8 mouse cellular contexts compared by ENCODE assay signal in genomic region chr9:107296501-107296965, GRCm38 (mm10). TPM values are rescaled to one million over a fixed set of nuclear protein-coding genes. Genes with fewer than 3 reads are reported as not detected.
DNase-seq lines count a peak whose midpoint lies in the region; ATAC-seq lines count a peak whose summit lies in the region.

No protein-coding gene starts in this region.

- DNase-seq in WW6 (ENCODE audit: low read depth, low spot score): peak; percentile 77
- DNase-seq in cerebellum, postnatal 4 days (ENCODE audit: low spot score in 2 of 2): peak; percentile 83 to 95
- DNase-seq in gastrocnemius, adult 18-20 months (ENCODE audit: low spot score): peak; percentile 97
- DNase-seq in left cerebral cortex, adult 18-20 months (ENCODE audit: low spot score in 2 of 2): peak; percentile 90 to 92
- DNase-seq in right cerebral cortex, adult 2 months (ENCODE audit: low spot score in 2 of 2): peak; percentile 95 to 97
- DNase-seq in urinary bladder, postnatal 14 days (ENCODE audit: low spot score): peak; percentile 93

- no peaks in the 10 kb centered on the region for H3K27me3 ChIP-seq in hindbrain, embryonic 16.5 days (replicated peaks; ENCODE audit: control insufficient read depth, insufficient read depth, low read length)

- no peaks in the 10 kb centered on the region for H3K79me2 ChIP-seq in macrophage (ENCODE audit: inconsistent target)

- peak overlapping the region; percentile 18; the same call in 1 of the 2 replicates for H3K27ac ChIP-seq in hindbrain, embryonic 16.5 days (ENCODE audit: low read depth, low read length)
- H3K27ac ChIP-seq in macrophage: no peak overlapping the region

- peak; percentile 99 for ATAC-seq in hindbrain, embryonic 16.5 days

- H3K9me3 ChIP-seq in hindbrain, embryonic 16.5 days (ENCODE audit: control insufficient read depth, low read length): no peaks in the 10 kb centered on the region

- peaks cover 8% of the 10 kb centered on the region for H3K4me1 ChIP-seq in hindbrain, embryonic 16.5 days (ENCODE audit: control insufficient read depth, insufficient read depth, low read depth, low read length)

- H3K4me2 ChIP-seq in hindbrain, embryonic 16.5 days (ENCODE audit: low read length): peak overlapping the region; percentile 85

- peak overlapping the region; percentile 61 for H3K4me3 ChIP-seq in hindbrain, embryonic 16.5 days (ENCODE audit: low read length)
- H3K4me3 ChIP-seq in macrophage (ENCODE audit: inconsistent target): peak overlapping the region; percentile 50

- under 1% methylated on average over 31 of the region's 31 CpGs for WGBS in hindbrain, embryonic 16.5 days
- 2% methylated on average over 30 of the region's 31 CpGs for WGBS in macrophage (ENCODE audit: missing documents)

- peaks cover 8% of the 10 kb centered on the region; the same call in 1 of the 2 replicates for H3K36me3 ChIP-seq in hindbrain, embryonic 16.5 days (ENCODE audit: control insufficient read depth, insufficient read depth, low read length)
- no peaks in the 10 kb centered on the region for H3K36me3 ChIP-seq in macrophage (ENCODE audit: inconsistent target)

- peak overlapping the region; percentile 76 for H3K9ac ChIP-seq in hindbrain, embryonic 16.5 days (ENCODE audit: low read depth, low read length)

RNA-seq across cellular contexts. Expression of gene Cish, which starts 0.7 kb away (rescaled TPM):
- 1 to 10 TPM; 6.0 to 6.6 TPM for total RNA-seq in gastrocnemius, adult 18-20 months (2021)
- polyA plus RNA-seq in hindbrain, embryonic 16.5 days (2015; fragmentation: Nextera tagmentation; extraction: Ambion mirVana): 10.9 and 13.7 TPM in 2 replicates
- 1 to 10 TPM; 6.9 to 9.1 TPM for total RNA-seq in left cerebral cortex, adult 18-20 months (2021)
- total RNA-seq in macrophage (2018; cell fraction: chromatin; rRNA removed): 100 to 1,000 TPM in 1 of 26 experiments, 10 to 100 TPM in 9, 1 to 10 TPM in 16; 1.3 to 159 (median 5.1) TPM
- 10 to 100 TPM in 4 of 26 experiments, 1 to 10 TPM in 18, under 1 TPM in 4; 0.51 to 54.5 (median 2.6) TPM for total RNA-seq in macrophage (2018; cell fraction: cytosol; rRNA removed)
- total RNA-seq in macrophage (2018; cell fraction: nucleus; rRNA removed): 100 to 1,000 TPM in 2 of 26 experiments, 10 to 100 TPM in 10, 1 to 10 TPM in 12, under 1 TPM in 2; 0.89 to 189 (median 6.5) TPM
- polyA plus RNA-seq in macrophage (2018): 0.10 to 1.4 TPM (median 0.29 TPM) in 3 replicates

RNA-seq across cellular contexts. Expression of gene Mapkapk3, which starts 6.9 kb away (rescaled TPM):
- total RNA-seq in gastrocnemius, adult 18-20 months (2021): 10 to 100 TPM; 33.6 to 34.8 TPM
- 3.2 TPM in 2 replicates for polyA plus RNA-seq in hindbrain, embryonic 16.5 days (2015; fragmentation: Nextera tagmentation; extraction: Ambion mirVana)
- total RNA-seq in left cerebral cortex, adult 18-20 months (2021): 1 to 10 TPM; 3.3 to 4.3 TPM
- 100 to 1,000 TPM in 25 of 26 experiments, 10 to 100 TPM in 1; 97.6 to 393 (median 163) TPM for total RNA-seq in macrophage (2018; cell fraction: chromatin; rRNA removed)
- total RNA-seq in macrophage (2018; cell fraction: cytosol; rRNA removed): 10 to 100 TPM; 38.9 to 83.3 (median 53.5) TPM
- total RNA-seq in macrophage (2018; cell fraction: nucleus; rRNA removed): 100 to 1,000 TPM in 14 of 26 experiments, 10 to 100 TPM in 12; 53.9 to 268 (median 112) TPM
- 25.7 to 58.4 TPM (median 48.9 TPM) in 3 replicates for polyA plus RNA-seq in macrophage (2018)

RNA-seq across cellular contexts. Expression of gene Hemk1, which starts 41.6 kb away (rescaled TPM):
- total RNA-seq in gastrocnemius, adult 18-20 months (2021): 10 to 100 TPM; 11.8 to 13.3 TPM
- 17.5 and 18.7 TPM in 2 replicates for polyA plus RNA-seq in hindbrain, embryonic 16.5 days (2015; fragmentation: Nextera tagmentation; extraction: Ambion mirVana)
- total RNA-seq in left cerebral cortex, adult 18-20 months (2021): 10 to 100 TPM; 14.7 to 16.8 TPM
- 10 to 100 TPM in 24 of 26 experiments, 1 to 10 TPM in 2; 6.0 to 65.1 (median 40.9) TPM for total RNA-seq in macrophage (2018; cell fraction: chromatin; rRNA removed)
- total RNA-seq in macrophage (2018; cell fraction: cytosol; rRNA removed): 1 to 10 TPM; 2.9 to 8.1 (median 4.8) TPM
- 10 to 100 TPM in 25 of 26 experiments, 1 to 10 TPM in 1; 6.5 to 52.6 (median 27.1) TPM for total RNA-seq in macrophage (2018; cell fraction: nucleus; rRNA removed)
- polyA plus RNA-seq in macrophage (2018): 2.6 to 5.5 TPM (median 5.2 TPM) in 3 replicates

RNA-seq across cellular contexts. Expression of gene 6430571L13Rik, which starts 43.9 kb away (rescaled TPM):
- total RNA-seq in gastrocnemius, adult 18-20 months (2021): 10 to 100 TPM; 31.8 to 32.2 TPM
- 9.8 and 11.4 TPM in 2 replicates for polyA plus RNA-seq in hindbrain, embryonic 16.5 days (2015; fragmentation: Nextera tagmentation; extraction: Ambion mirVana)
- 1 to 10 TPM; 4.1 to 4.2 TPM for total RNA-seq in left cerebral cortex, adult 18-20 months (2021)
- under 1 TPM in 2 of 26 experiments, not detected in 24; 0.33 to 0.34 TPM for total RNA-seq in macrophage (2018; cell fraction: chromatin; rRNA removed)
- total RNA-seq in macrophage (2018; cell fraction: cytosol; rRNA removed): under 1 TPM in 5 of 26 experiments, not detected in 21; 0.05 to 0.07 (median 0.05) TPM
- total RNA-seq in macrophage (2018; cell fraction: nucleus; rRNA removed): under 1 TPM in 1 of 26 experiments, not detected in 25; 0.41 TPM
- polyA plus RNA-seq in macrophage (2018): not detected in 3 replicates

Comparison
In these comparisons a context has a peak if more than half of its experiments do, and no peak if none do; other contexts are left out.
1. RNA of gene Mapkapk3, which starts 6.9 kb away (total RNA-seq): 33.6 to 34.8 TPM in gastrocnemius, adult 18-20 months; 3.3 to 4.3 TPM in left cerebral cortex, adult 18-20 months; every median in the first group is over 4 times any median in the second.
2. Peak in every context shown above with its lines, with median percentiles within 50 percentile points of each other: DNase-seq.